Mouse (Mus musculus): Measurements from ENCODE around the gene Apopt1. TPM values are rescaled to one million over a fixed set of nuclear protein-coding genes. Genes with fewer than 3 reads are reported as not detected.
A peak's percentile ranks its signal among the peaks of the same experiment; 100 is the strongest.

Gene Apopt1
- polyA plus RNA-seq, 1 experiment: 54.6 TPM

- no peaks in the 10 kb centered on the region for H3K36me3 ChIP-seq (ENCODE audit: control insufficient read depth, insufficient read depth)
- peak overlapping the region; percentile 30 for H3K4me3 ChIP-seq
- H3ac ChIP-seq (ENCODE audit: control insufficient read depth, insufficient read length): no peak overlapping the region
- H3K27me3 ChIP-seq (ENCODE audit: control insufficient read depth, insufficient read depth, insufficient read length): no peaks in the 10 kb centered on the region
- H3K79me2 ChIP-seq (ENCODE audit: control insufficient read depth, insufficient read depth): no peaks in the 10 kb centered on the region
- peak overlapping the region; percentile 91 for H3K4me2 ChIP-seq (ENCODE audit: low read depth)
- no peak for TF ChIP-seq MYOG (IDR thresholded peaks at IDR 0.05; ENCODE audit: control insufficient read depth in 1 of 3, insufficient read depth in 1 of 3, insufficient read length in 2 of 3, low read depth in 2 of 3)
- TF ChIP-seq POLR2AphosphoS2 (IDR thresholded peaks at IDR 0.05; ENCODE audit: insufficient read length, low read depth): no peak
- no peak for TF ChIP-seq MAX (IDR thresholded peaks at IDR 0.05; ENCODE audit: low read depth)
- TF ChIP-seq REST (IDR thresholded peaks at IDR 0.05; ENCODE audit: insufficient read depth, insufficient read length): no peak
- TF ChIP-seq E2F4 (IDR thresholded peaks at IDR 0.05; ENCODE audit: insufficient read depth): no peak
- TF ChIP-seq CEBPB (IDR thresholded peaks at IDR 0.05; ENCODE audit: insufficient read depth, poor library complexity, severe bottlenecking): no peak
Measured at GRCm38 (mm10) chr12:111670976-111671375, 42.1 kb upstream of the Apopt1 start.

GRCm38 (mm10) chr12:111671431-111671902, 41.6 kb upstream of the Apopt1 start:
- Histone ChIP-seq H3ac (ENCODE audit: control insufficient read depth, insufficient read length) (no peak overlapping the region), H3K4me3 (peak overlapping the region; percentile 30), H3K36me3 (ENCODE audit: control insufficient read depth, insufficient read depth) (no peaks in the 10 kb centered on the region), H3K4me2 (ENCODE audit: low read depth) (peak overlapping the region; percentile 91), H3K27me3 (ENCODE audit: control insufficient read depth, insufficient read depth, insufficient read length) (no peaks in the 10 kb centered on the region), H3K79me2 (ENCODE audit: control insufficient read depth, insufficient read depth) (no peaks in the 10 kb centered on the region)
- TF ChIP-seq POLR2A (IDR thresholded peaks at IDR 0.05; ENCODE audit: insufficient read length, low read depth): no peak
- no peak for TF ChIP-seq TCF3 (IDR thresholded peaks at IDR 0.05; ENCODE audit: insufficient read length, low read depth)
- TF ChIP-seq E2F4 (IDR thresholded peaks at IDR 0.05; ENCODE audit: insufficient read depth): no peak
- no peak for TF ChIP-seq USF1 (IDR thresholded peaks at IDR 0.05; ENCODE audit: low read depth)
- TF ChIP-seq MYOG (IDR thresholded peaks at IDR 0.05; ENCODE audit: control insufficient read depth in 1 of 3, insufficient read depth in 1 of 3, insufficient read length in 2 of 3, low read depth in 2 of 3): no peak
- no peak for TF ChIP-seq REST (IDR thresholded peaks at IDR 0.05; ENCODE audit: insufficient read depth, insufficient read length)
- TF ChIP-seq CEBPB (IDR thresholded peaks at IDR 0.05; ENCODE audit: insufficient read depth, poor library complexity, severe bottlenecking): no peak
- no peak for TF ChIP-seq POLR2AphosphoS2 (IDR thresholded peaks at IDR 0.05; ENCODE audit: insufficient read length, low read depth)
- no peak for TF ChIP-seq MAX (IDR thresholded peaks at IDR 0.05; ENCODE audit: low read depth)
- no peak for TF ChIP-seq TCF12 (IDR thresholded peaks at IDR 0.05; ENCODE audit: insufficient read depth, poor library complexity, severe bottlenecking)
- no peak for TF ChIP-seq SRF (IDR thresholded peaks at IDR 0.05; ENCODE audit: control insufficient read depth, insufficient read length, low read depth)
- TF ChIP-seq MYOD1 (IDR thresholded peaks at IDR 0.05; ENCODE audit: control insufficient read depth in 1 of 3, insufficient read length in 2 of 3, low read depth in 2 of 3): no peak

- no peaks in the 10 kb centered on the region for H3K79me2 ChIP-seq (ENCODE audit: control insufficient read depth, insufficient read depth)
- H3K36me3 ChIP-seq (ENCODE audit: control insufficient read depth, insufficient read depth): no peaks in the 10 kb centered on the region
- H3K4me2 ChIP-seq (ENCODE audit: low read depth): peak within 1 kb of the TSS; percentile 91
- H3K27me3 ChIP-seq (ENCODE audit: control insufficient read depth, insufficient read depth, insufficient read length): no peaks in the 10 kb centered on the region
- no peak for TF ChIP-seq MYOD1 (IDR thresholded peaks at IDR 0.05; ENCODE audit: control insufficient read depth in 1 of 3, insufficient read length in 2 of 3, low read depth in 2 of 3)
- TF ChIP-seq POLR2A (IDR thresholded peaks at IDR 0.05; ENCODE audit: insufficient read length, low read depth): peak; percentile 85
- TF ChIP-seq MYOG (IDR thresholded peaks at IDR 0.05; ENCODE audit: control insufficient read depth in 1 of 3, insufficient read depth in 1 of 3, insufficient read length in 2 of 3, low read depth in 2 of 3): no peak
- no peak for TF ChIP-seq SRF (IDR thresholded peaks at IDR 0.05; ENCODE audit: control insufficient read depth, insufficient read length, low read depth)
- peak; percentile 50 for TF ChIP-seq REST (IDR thresholded peaks at IDR 0.05; ENCODE audit: insufficient read depth, insufficient read length)
- no peak for TF ChIP-seq TCF3 (IDR thresholded peaks at IDR 0.05; ENCODE audit: insufficient read length, low read depth)
- no peak for TF ChIP-seq E2F4 (IDR thresholded peaks at IDR 0.05; ENCODE audit: insufficient read depth)
- TF ChIP-seq TCF12 (IDR thresholded peaks at IDR 0.05; ENCODE audit: insufficient read depth, poor library complexity, severe bottlenecking): no peak
- TF ChIP-seq CEBPB (IDR thresholded peaks at IDR 0.05; ENCODE audit: insufficient read depth, poor library complexity, severe bottlenecking): no peak
- TF ChIP-seq USF1 (IDR thresholded peaks at IDR 0.05; ENCODE audit: low read depth): no peak
- no peak for TF ChIP-seq MAX (IDR thresholded peaks at IDR 0.05; ENCODE audit: low read depth)
- TF ChIP-seq POLR2AphosphoS2 (IDR thresholded peaks at IDR 0.05; ENCODE audit: insufficient read length, low read depth): peak; percentile 83
- no peak within 1 kb of the TSS for H3ac ChIP-seq (ENCODE audit: control insufficient read depth, insufficient read length)
- peak within 1 kb of the TSS; percentile 30 for H3K4me3 ChIP-seq
Measured at GRCm38 (mm10) chr12:111672176-111672575, 40.9 kb upstream of the Apopt1 start, which contains the start of gene Ckb. Ckb (minus strand) TSS chr12:111672338.

DNA sequence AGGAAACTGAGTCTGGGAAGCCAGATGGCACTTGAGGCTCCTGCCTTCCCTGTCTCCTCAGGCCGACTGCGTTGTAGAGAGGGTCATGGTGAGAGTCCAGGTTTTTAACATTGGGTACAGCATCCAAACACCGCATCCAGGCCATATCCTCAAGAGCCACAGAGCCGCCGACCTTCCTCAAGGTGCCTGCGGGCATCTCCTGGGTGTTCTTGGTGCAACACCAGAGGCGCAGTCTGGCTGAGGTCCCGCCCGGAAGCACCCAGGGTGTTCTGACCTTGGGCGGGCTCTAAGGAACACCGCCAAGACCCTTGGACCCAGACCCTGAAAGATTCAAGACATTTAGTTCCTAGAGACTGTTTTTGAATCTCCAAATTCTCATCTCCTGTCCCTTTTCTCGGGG, 40.5 kb upstream of the Apopt1 start:
- Histone ChIP-seq H3ac (ENCODE audit: control insufficient read depth, insufficient read length) (no peak overlapping the region), H3K4me2 (ENCODE audit: low read depth) (peak overlapping the region; percentile 91), H3K36me3 (ENCODE audit: control insufficient read depth, insufficient read depth) (no peaks in the 10 kb centered on the region), H3K27me3 (ENCODE audit: control insufficient read depth, insufficient read depth, insufficient read length) (no peaks in the 10 kb centered on the region), H3K79me2 (ENCODE audit: control insufficient read depth, insufficient read depth) (no peaks in the 10 kb centered on the region), H3K4me3 (peak overlapping the region; percentile 30)
- TF ChIP-seq MAX (IDR thresholded peaks at IDR 0.05; ENCODE audit: low read depth): no peak
- no peak for TF ChIP-seq POLR2AphosphoS2 (IDR thresholded peaks at IDR 0.05; ENCODE audit: insufficient read length, low read depth)
- no peak for TF ChIP-seq TCF12 (IDR thresholded peaks at IDR 0.05; ENCODE audit: insufficient read depth, poor library complexity, severe bottlenecking)
- TF ChIP-seq POLR2A (IDR thresholded peaks at IDR 0.05; ENCODE audit: insufficient read length, low read depth): no peak
- no peak for TF ChIP-seq E2F4 (IDR thresholded peaks at IDR 0.05; ENCODE audit: insufficient read depth)
- no peak for TF ChIP-seq MYOG (IDR thresholded peaks at IDR 0.05; ENCODE audit: control insufficient read depth in 1 of 3, insufficient read depth in 1 of 3, insufficient read length in 2 of 3, low read depth in 2 of 3)
- no peak for TF ChIP-seq MYOD1 (IDR thresholded peaks at IDR 0.05; ENCODE audit: control insufficient read depth in 1 of 3, insufficient read length in 2 of 3, low read depth in 2 of 3)
- no peak for TF ChIP-seq CEBPB (IDR thresholded peaks at IDR 0.05; ENCODE audit: insufficient read depth, poor library complexity, severe bottlenecking)
- TF ChIP-seq TCF3 (IDR thresholded peaks at IDR 0.05; ENCODE audit: insufficient read length, low read depth): no peak
- TF ChIP-seq REST (IDR thresholded peaks at IDR 0.05; ENCODE audit: insufficient read depth, insufficient read length): no peak
- TF ChIP-seq SRF (IDR thresholded peaks at IDR 0.05; ENCODE audit: control insufficient read depth, insufficient read length, low read depth): no peak
- no peak for TF ChIP-seq USF1 (IDR thresholded peaks at IDR 0.05; ENCODE audit: low read depth)

Data from myocyte (in vitro differentiated cells).